Mouse (Mus musculus) thymus, postnatal 4 days (tissue): ENCODE data around the gene Zfp27.

ENCODE experiments used
- DNase-seq: peaks from one replicate; pipeline ENCODE4 v3.0.0; 2021

Zfp27 gene

GRCm38 (mm10) chr7:29905966-29906681 is at the start of gene Zfp27:
Zfp27 (minus strand) TSS chr7:29906572.
- DNase-seq: peak; percentile 54

DNA sequence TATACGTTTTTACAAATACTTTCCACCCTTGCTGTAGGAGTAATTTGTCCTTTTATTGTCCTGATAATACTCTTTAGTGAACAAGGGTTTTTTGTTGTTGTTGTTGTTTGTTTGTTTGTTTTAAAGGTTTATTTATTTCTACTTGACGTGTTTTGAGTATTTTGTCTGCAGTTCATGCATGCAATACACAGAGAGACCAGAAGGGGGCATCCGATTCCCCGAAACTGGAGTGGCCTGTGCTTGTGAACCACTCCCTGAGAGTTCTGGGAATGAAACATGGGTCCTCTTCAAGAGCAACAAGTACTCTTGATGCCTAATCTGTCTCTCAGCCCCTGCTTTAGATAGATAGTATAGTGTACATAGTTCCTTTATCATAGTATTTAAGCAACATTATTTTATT is 48.4 kb upstream of the Zfp27 start:
- peak; percentile 68 for DNase-seq

- DNase-seq: peak; percentile 83
Observed at GRCm38 (mm10) chr7:29953513-29954401, 47.4 kb upstream of the Zfp27 start, which contains the start of gene Zfp74. Zfp74 (minus strand) TSS chr7:29954089.

- no peak for DNase-seq
Observed at GRCm38 (mm10) chr7:29953086-29953485, 46.7 kb upstream of the Zfp27 start.

DNA sequence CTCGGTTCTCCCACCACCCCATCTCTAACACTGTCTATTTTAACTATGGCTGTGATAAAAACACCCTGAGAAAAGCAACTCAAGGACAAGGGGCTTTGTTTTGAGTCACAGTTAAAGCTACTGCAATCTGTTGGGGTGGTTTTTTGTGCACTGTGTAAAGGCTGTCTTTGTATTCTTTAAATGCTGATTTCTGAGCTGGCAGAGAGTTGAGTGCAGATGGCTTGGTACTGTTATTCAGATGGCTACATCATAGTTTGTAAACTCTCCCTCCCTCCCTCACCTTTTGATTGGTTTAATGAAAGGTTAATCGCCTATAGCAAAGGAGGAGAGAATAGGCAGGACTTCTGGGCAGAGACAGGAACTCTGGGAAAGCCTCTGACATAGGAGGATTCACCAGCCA is 37.8 kb upstream of the Zfp27 start:
- no peak for DNase-seq

GRCm38 (mm10) chr7:29943720-29944119 is 37.3 kb upstream of the Zfp27 start:
- DNase-seq: no peak

DNA sequence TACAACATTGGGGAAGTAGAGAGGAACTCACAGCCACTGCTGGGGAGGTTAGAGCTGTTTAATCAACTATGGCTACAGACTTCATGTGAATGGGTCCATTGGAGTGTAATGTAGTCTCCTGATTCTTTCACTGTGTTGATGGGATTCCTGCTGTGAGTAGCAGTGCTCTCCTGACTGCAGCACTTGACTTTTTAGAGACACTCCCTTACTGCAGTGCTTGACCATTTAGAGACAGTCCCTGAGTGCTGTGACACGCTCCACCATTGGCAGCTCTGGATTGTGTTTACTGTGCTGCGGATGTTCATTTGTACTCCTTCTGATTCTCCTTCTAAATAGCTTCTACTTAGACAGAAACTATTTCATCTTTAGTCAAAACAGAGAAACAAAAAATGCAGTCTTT is 36.4 kb upstream of the Zfp27 start:
- DNase-seq: no peak

GRCm38 (mm10) chr7:29941027-29941426 is 34.7 kb upstream of the Zfp27 start:
- DNase-seq: no peak

GRCm38 (mm10) chr7:29938856-29939255 is 32.5 kb upstream of the Zfp27 start:
- no peak for DNase-seq

DNA sequence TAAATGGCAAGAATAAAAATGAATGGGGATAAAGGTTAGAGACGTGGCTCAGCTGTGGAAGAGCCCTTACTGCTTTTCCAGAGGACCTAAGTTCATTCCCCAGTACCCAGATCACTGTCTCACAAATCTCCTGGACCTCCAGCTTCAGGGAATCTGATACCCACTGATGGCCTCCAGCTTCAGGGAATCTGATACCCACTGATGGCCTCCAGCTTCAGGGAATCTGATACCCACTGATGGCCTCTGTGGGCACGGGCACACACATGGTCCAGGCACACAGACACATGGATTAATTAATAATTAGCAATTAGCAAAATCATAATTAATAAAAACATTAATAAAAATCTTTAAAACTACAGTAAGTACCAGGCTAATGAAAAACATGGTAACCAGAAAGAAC is 16.4 kb upstream of the Zfp27 start:
- no peak for DNase-seq

DNA sequence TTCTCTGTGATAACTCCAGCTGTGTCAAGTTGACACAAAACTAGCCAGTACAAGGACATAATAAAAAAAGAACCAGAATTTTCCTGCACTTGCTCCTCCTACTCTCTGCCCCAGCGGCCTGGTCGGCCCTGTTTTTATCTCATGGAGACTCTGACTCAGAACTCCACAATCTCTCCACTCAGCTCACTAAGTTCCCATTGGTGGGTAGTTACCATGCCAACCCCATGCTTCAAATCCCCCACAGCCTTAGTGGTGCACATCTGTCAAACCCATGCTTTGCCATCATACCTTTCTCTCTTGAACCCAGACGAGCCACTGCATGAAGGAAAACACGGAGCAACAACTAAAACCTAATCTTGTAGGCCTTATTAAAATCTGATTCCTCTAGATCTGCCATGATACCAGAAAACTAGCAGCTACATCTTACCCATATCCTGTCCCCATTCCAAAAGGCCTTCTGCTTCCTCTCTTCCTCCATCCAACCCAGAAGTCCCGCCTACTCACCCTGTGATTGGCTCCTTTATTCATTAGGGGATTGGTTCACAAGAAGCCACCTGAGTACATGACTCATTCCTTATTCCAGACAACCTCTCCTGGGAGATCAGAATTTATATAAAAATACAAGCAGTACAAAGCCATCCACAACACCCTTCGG is 15.2 kb upstream of the Zfp27 start:
- no peak for DNase-seq

GRCm38 (mm10) chr7:29918062-29918453 is 11.7 kb upstream of the Zfp27 start:
- DNase-seq: no peak

DNA sequence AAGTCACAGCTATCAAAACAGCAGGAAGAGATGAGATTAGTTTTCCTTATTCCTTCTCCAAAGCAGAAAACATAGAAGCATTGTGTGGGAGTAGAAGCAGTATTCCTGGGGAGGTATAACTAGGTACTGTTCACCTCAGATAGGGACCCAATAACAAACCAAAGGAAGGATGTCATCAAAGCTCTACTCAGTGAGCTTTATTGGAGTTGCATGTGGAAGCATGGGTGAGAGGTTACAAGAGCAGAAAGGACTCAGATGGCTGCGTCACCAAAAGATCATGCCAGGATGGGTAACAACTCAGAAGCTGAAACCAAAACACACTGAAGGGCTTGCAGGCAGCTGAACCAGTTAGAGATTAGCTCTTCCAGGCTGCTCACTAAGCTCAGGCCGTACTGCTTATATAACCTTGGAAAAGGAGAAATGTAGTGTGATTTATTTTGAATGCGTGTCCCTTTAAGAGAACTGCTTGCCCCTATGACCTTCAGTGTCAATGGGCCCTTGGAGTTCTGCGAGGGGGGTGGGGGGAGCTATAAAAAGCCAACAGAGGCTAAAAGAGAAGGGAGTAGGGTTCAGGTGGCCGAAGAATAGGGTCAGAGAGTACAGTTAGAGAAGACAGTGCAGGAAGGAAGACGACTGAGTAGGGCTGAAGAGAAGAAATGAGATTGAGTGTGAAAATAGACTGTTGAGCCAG is 11.1 kb upstream of the Zfp27 start:
- DNase-seq: no peak

DNA sequence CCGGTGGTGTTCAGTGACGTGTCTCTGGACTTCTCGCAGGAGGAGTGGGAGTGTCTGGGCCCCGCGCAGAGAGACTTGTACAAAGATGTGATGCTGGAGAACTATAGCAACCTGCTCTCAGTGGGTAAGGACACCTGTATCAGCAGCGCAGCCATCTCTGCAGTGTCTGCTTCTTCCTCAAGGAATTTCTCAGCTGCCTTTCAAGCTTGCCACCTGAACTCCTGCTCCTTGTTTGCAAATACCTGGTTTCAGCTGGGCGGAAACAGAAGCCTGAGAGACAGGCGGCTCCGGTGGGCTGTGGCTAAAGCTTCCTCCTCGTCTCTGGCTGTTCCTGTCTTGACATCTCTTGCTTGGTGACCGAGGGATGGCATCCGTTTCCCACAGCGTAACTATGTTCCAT is 5.8 kb upstream of the Zfp27 start:
- no peak for DNase-seq

GRCm38 (mm10) chr7:29910252-29910651 is 3.9 kb upstream of the Zfp27 start:
- DNase-seq: no peak

- peak; percentile 83 for DNase-seq
Observed at GRCm38 (mm10) chr7:29908130-29908950, 2.0 kb upstream of the Zfp27 start, which contains the start of gene Zfp383. Zfp383 (plus strand) TSS chr7:29908223.

- DNase-seq: no peak
Observed at GRCm38 (mm10) chr7:29907206-29907605, 834 bp upstream of the Zfp27 start.

DNA sequence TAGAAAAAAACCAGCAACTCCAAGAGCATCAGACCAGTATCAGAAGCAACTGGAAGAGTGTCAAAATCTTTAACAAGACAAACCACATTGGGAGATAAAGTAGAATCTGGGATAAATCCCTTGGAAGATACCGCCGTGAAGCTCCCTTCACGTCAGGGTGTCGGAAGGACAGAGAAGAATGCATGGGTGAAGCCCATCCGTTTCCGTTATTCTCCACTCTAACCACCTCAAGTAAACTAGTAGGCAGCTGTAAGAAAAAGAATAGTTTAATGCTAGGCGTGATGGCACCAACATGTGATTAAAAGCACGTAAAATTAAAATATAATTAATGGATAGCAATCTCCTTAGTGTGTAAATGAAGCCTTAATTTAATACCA is 298 bp upstream of the Zfp27 start:
- no peak for DNase-seq

DNA sequence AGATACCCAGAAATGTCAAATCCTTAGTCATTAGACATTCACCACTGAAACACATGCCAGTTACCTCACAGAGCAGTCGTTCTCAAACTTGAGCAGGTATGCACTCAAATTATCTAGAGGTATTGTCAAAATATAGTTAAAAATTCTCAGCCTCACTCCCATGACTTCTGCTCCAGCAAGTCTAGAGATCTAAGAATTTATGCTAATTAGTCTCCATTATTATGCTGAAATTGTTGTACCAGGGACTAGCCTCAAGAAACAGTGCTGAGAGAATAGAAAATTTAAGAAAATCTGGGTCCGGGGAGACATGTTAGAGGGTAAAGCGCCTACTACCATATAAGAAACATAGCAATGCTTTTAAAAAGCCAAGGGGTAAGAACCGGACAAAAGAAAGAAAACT is 2.3 kb downstream of the Zfp27 start:
- no peak for DNase-seq

- no peak for DNase-seq
Observed at GRCm38 (mm10) chr7:29898351-29898750, 8.0 kb downstream of the Zfp27 start.

DNA sequence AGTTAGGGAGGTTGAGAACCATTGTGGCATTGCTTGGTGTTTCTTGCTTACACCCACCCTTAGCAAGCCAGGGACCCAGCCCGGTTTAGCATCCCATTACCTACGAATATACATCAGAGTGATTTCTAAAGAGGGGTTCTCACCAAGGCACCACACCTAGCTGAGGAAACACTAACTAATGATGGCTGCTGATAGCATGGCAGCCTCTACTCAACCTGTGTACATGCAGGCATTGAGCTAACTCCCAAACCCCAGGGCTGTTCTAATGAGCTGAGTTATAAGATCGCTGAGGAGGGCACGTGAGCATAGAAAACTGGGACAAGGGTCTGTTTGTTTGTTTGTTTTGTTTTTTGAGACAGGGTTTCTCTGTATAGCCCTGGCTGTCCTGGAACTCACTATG is 13.6 kb downstream of the Zfp27 start:
- no peak for DNase-seq

GRCm38 (mm10) chr7:29890501-29890900 is 15.9 kb downstream of the Zfp27 start:
- DNase-seq: no peak
